Mouse (Mus musculus) intestine, embryonic 14.5 days (tissue): ENCODE data around the gene Fam120a. TPM values are rescaled to one million over a fixed set of nuclear protein-coding genes. Genes with fewer than 3 reads are reported as not detected.

Source experiments
- ATAC-seq: fragments of 200-750 bp; cut with Nextera tagmentation; replicated peaks from 2 replicates; pipeline ENCODE4 v1.8.0; 2017; ENCODE audit warnings: low read depth, moderate number of reproducible peaks, moderate TSS enrichment, moderate library complexity; ENCODE audit not compliant: low FRiP score, low TSS enrichment
- DNase-seq: peaks from one replicate; pipeline ENCODE4 v3.0.0-alpha.2; 2018; ENCODE audit warnings: low spot score
- H3K27ac ChIP-seq: fragments of 300-500 bp; sonication (generic); 2 replicates; pipeline ENCODE4 v1.5.1; 2014; ENCODE audit warnings: low read depth, mild to moderate bottlenecking, control low read depth
- H3K27me3 ChIP-seq: fragments of 300-500 bp; sonication (generic); replicated peaks from 2 replicates; pipeline ENCODE4 v1.6.1; 2014; ENCODE audit warnings: low read length, control low read depth; ENCODE audit not compliant: control insufficient read depth, insufficient read depth
- H3K36me3 ChIP-seq: fragments of 300-500 bp; sonication (generic); 2 replicates; pipeline ENCODE4 v1.6.1; 2014; ENCODE audit warnings: low read length, control low read depth; ENCODE audit not compliant: control insufficient read depth, insufficient read depth
- H3K4me1 ChIP-seq: fragments of 300-500 bp; sonication (generic); replicated peaks from 2 replicates; pipeline ENCODE4 v1.6.1; 2014; ENCODE audit warnings: low read length, control low read depth, mixed read lengths; ENCODE audit not compliant: control insufficient read depth, insufficient read depth
- H3K4me2 ChIP-seq: fragments of 300-500 bp; sonication (generic); 2 replicates; pipeline ENCODE4 v1.6.1; 2014; ENCODE audit warnings: low read length
- H3K4me3 ChIP-seq: fragments of 300-500 bp; sonication (generic); 2 replicates; pipeline ENCODE4 v1.5.1; 2014; ENCODE audit warnings: low read depth, low read length, control low read depth, mixed read lengths
- H3K9ac ChIP-seq: fragments of 300-500 bp; sonication (generic); 2 replicates; pipeline ENCODE4 v1.6.1; 2014; ENCODE audit warnings: mild to moderate bottlenecking, low read length
- H3K9me3 ChIP-seq: fragments of 300-500 bp; sonication (generic); 2 replicates; pipeline ENCODE4 v1.6.1; 2016; ENCODE audit warnings: low read length, control low read depth; ENCODE audit not compliant: control insufficient read depth
- WGBS: fragments of 180-500 bp; shearing (Covaris S2); extraction: QIAGEN DNeasy Blood & Tissue Kit; methylation state at CpG from one replicate; pipeline ENCODE4 v1.1.7; 2014; 5-methylcytosine and 5-hydroxymethylcytosine counted together
- polyA plus RNA-seq: library from polyadenylated mRNA; unstranded; fragments of >200 nt; fragmentation: Nextera tagmentation; extraction: Ambion mirVana; gene quantifications from 2 replicates; pipeline ENCODE4 v1.2.1, GENCODE M21; 2014

The Fam120a gene
- polyA plus RNA-seq, 1 experiment from 2014 or later = 43.8 TPM

DNA sequence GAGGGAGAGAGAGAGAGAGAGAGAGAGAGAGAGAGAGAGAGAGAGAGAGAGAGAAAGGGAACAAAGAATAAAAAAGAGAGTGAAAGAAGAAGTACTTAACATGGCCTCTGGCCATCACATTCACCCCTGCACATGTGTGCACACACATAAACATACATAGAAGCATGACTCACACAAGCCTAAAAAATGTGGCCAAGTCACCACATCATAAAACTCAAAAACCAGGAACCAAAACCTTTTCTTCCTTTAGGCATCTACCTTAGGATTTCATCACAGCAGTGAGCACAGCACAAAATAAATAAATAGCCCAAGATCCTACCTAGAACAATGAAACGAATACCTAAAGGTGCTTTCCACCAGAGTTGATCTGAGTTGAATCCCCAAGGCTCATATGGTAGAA lies 105.9 kb downstream of the Fam120a start:
- 90% methylated on average over 1 of the region's 1 CpGs for WGBS
- Histone ChIP-seq H3K9me3 (no peaks in the 10 kb centered on the region), H3K27me3 (no peaks in the 10 kb centered on the region), H3K36me3 (no peaks in the 10 kb centered on the region), H3K4me3 (no peak overlapping the region), H3K4me2 (no peak overlapping the region), H3K9ac (no peak overlapping the region), H3K4me1 (peaks cover 38% of the 10 kb centered on the region), H3K27ac (no peak overlapping the region)
- ATAC-seq = no peak
- DNase-seq = no peak

DNA sequence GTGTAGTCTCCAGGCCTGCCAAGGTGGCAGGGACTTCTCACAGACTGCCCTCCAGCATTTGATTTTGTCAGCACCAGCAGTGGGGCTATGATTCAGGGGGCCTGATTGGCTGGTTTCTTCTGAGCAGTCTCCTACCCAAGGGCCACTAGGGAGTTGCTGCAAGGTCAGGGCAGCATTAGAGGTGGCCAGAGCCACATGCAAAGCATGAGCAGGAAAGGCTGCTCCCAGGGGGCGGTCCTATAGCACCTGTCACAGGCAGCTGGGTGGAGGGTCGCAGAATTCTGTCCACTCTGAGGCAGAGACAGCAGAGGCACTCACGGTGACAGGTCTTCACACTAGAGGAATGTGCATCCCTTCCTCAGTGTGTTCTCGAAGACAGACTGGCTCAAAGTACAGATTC lies 109.0 kb downstream of the Fam120a start:
- DNase-seq (no peak), ATAC-seq (no peak)
- H3K4me1 ChIP-seq = peaks cover 45% of the 10 kb centered on the region
- no peaks in the 10 kb centered on the region for H3K36me3 ChIP-seq
- no peak overlapping the region for H3K4me3 ChIP-seq
- no peak overlapping the region for H3K9ac ChIP-seq
- no peak overlapping the region for H3K27ac ChIP-seq
- no peaks in the 10 kb centered on the region for H3K9me3 ChIP-seq
- 55% methylated on average over 4 of the region's 4 CpGs for WGBS
- H3K4me2 ChIP-seq = no peak overlapping the region
- H3K27me3 ChIP-seq = no peaks in the 10 kb centered on the region

DNA sequence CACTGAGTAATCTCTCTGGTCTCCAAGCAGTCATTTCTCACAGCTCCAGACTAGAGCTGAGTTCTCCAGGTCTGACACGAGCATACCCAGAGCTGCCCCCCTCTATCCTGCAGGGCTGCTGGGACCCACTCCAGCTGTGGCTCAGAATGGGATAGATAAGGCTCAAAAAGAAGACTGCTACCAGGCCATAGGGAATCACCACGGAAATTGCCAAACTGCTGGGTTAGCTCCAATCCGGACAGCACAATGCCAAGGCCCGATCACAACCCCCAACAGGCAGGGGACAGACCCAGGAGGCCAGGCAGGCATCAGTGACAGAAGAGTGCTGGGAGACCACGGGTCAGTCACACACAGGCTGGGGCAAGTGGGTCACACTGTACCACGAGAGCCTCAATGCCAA lies 109.8 kb downstream of the Fam120a start:
- H3K4me1 ChIP-seq = peaks cover 46% of the 10 kb centered on the region
- DNase-seq (no peak), ATAC-seq (no peak)
- no peak overlapping the region for H3K9ac ChIP-seq
- 68% methylated on average over 6 of the region's 6 CpGs for WGBS
- no peaks in the 10 kb centered on the region for H3K9me3 ChIP-seq
- H3K4me2 ChIP-seq = no peak overlapping the region
- H3K27ac ChIP-seq = no peak overlapping the region; the same call in 1 of the 2 replicates
- no peaks in the 10 kb centered on the region for H3K27me3 ChIP-seq
- H3K36me3 ChIP-seq = no peaks in the 10 kb centered on the region
- H3K4me3 ChIP-seq = no peak overlapping the region

DNA sequence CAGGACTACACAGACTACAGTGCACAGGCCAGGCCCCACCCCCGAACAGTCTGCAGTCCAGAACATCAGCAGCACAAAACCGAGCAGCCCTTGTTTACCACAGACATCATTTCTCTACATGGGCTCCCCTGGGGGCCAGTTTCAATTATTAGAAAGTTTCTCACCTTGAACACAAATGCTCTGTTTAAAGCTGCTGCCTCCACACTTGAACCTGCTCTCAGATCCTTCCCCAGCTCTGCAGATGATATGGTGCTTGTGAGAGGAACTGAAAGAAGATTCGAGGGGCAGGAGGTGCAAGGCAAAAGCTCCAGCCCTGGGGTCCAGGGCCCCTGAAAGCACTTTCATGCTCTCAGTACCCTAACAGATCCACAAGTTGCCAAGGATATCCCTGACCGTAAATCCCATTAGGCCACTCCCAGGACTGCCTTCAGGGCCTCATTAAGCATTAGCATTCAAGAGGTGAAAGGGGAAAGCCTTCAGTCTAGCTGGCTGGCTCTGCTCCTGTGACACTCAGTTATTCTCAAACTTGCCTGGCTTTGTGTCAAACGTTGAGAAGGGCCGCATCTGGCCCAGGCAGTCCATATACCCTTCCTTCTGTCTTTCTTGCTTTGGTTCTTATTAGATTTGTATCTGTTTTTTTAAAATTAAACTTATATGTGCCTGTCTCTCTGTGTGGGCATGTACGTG lies 110.4 kb downstream of the Fam120a start:
- Histone ChIP-seq H3K4me2 (no peak overlapping the region), H3K9ac (no peak overlapping the region), H3K27me3 (no peaks in the 10 kb centered on the region), H3K4me3 (no peak overlapping the region), H3K9me3 (no peaks in the 10 kb centered on the region), H3K27ac (peak overlapping the region; percentile 23; the same call in 1 of the 2 replicates), H3K4me1 (peaks cover 50% of the 10 kb centered on the region), H3K36me3 (no peaks in the 10 kb centered on the region)
- ATAC-seq (no peak; the same call in 1 of the 2 replicates), DNase-seq (no peak)
- WGBS = 29% methylated on average over 7 of the region's 7 CpGs

DNA sequence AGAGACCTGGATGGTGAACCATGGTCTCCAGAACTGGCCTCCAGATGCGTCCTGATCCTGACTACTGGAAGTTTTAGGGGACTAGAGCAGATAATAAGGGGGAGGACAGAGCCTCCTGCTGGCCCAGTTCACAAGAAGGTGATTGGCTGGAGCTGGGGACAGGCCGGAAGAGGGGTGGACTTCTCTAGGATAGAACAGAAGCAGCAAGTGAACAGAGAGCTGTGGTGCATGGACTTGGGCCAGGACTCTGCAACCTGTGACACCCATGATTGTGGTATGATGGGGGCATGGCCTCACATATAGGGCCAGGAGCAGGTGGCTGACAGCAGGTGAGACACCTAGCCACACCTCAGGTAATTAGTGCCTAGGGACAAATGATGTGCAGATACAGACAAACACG lies 113.9 kb downstream of the Fam120a start:
- Histone ChIP-seq H3K36me3 (no peaks in the 10 kb centered on the region), H3K4me1 (peaks cover 56% of the 10 kb centered on the region), H3K4me2 (no peak overlapping the region), H3K9ac (no peak overlapping the region), H3K4me3 (no peak overlapping the region), H3K27ac (peak overlapping the region; percentile 62; the same call in 1 of the 2 replicates), H3K9me3 (no peaks in the 10 kb centered on the region), H3K27me3 (no peaks in the 10 kb centered on the region)
- ATAC-seq = peak; percentile 40
- 39% methylated on average over 3 of the region's 3 CpGs for WGBS
- no peak for DNase-seq

DNA sequence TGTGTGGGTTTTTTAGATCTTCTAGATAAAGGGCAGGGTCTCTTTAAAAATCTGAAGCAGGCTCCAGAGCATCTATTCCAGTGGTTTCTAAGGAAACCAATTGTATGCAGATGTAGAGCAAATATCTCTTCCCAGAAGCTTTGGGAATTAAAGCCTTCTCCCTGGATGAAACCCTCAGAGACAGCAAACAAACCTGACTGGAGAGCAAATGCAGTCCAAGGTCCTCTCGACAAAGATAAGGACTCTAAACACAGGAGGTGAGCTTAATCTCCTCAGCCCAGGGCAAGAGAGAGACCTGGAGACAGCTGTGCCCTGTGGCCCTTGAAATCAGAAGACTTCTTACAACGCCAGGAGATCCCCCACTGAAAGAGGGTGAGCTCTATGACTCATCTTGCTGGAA lies 114.3 kb downstream of the Fam120a start:
- H3K4me1 ChIP-seq = peaks cover 52% of the 10 kb centered on the region
- H3K27ac ChIP-seq = peak overlapping the region; percentile 62

DNA sequence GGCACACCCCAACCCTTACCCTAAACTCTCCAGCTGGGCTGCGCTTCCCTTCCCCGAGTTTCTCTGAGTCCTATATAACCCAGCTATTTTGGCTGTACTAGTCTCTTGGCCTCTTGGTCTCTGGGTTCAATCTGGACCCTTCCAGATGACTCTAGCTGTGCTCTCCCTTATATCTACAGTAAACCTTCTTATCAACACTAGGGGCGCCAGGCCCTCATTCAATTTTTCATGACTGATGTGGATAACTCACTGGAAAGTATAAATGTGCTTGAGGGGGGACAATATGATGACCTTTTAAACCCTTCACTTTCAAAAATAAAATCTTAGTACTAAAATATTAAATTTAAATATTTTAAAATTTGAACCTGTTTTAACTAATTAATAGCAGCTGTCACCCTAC lies 115.0 kb downstream of the Fam120a start:
- Histone ChIP-seq H3K27ac (no peak overlapping the region), H3K4me1 (peaks cover 46% of the 10 kb centered on the region), H3K36me3 (0 out of 2 replicates have a peak, but pooled peaks cover 2% of the 10 kb centered on the region), H3K4me2 (no peak overlapping the region), H3K4me3 (no peak overlapping the region), H3K9ac (no peak overlapping the region), H3K9me3 (no peaks in the 10 kb centered on the region), H3K27me3 (no peaks in the 10 kb centered on the region)
- no peak for ATAC-seq
- DNase-seq = no peak
- WGBS = 41% methylated on average over 3 of the region's 3 CpGs

More for the DNA sequence above, 114.3 kb downstream of the Fam120a start:
- Histone ChIP-seq H3K36me3 (0 out of 2 replicates have a peak, but pooled peaks cover 1% of the 10 kb centered on the region), H3K4me3 (no peak overlapping the region), H3K9me3 (no peaks in the 10 kb centered on the region), H3K27me3 (no peaks in the 10 kb centered on the region), H3K4me2 (no peak overlapping the region), H3K9ac (no peak overlapping the region)
- DNase-seq (no peak), ATAC-seq (peak; percentile 56)
- whole genome bisulfite sequencing = 21% methylated on average over 2 of the region's 2 CpGs

DNA sequence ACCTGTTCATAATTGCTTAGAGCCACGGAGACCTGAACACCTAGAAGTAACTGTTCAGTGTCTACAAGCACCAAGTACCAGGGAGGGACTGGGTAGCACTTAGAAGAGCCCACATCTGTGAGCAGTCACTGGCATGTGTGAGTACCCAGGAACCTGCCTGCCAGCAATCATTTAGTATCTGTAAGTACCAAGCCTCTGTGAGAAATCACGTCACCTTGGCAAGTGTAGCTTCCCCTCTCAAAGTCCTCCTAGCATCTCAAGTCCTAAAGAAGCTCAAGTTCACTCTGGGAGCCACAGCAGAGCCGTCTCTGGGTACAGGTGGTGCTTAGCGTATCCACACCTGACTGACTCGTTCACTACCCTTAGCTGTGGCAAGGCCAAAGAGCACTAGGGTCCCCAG lies 116.1 kb downstream of the Fam120a start:
- Histone ChIP-seq H3K36me3 (0 out of 2 replicates have a peak, but pooled peaks cover 2% of the 10 kb centered on the region), H3K9me3 (no peaks in the 10 kb centered on the region), H3K4me2 (no peak overlapping the region), H3K27ac (no peak overlapping the region), H3K4me3 (no peak overlapping the region), H3K27me3 (no peaks in the 10 kb centered on the region), H3K9ac (no peak overlapping the region), H3K4me1 (peaks cover 38% of the 10 kb centered on the region)
- 87% methylated on average over 5 of the region's 5 CpGs for WGBS
- ATAC-seq (no peak), DNase-seq (no peak)

DNA sequence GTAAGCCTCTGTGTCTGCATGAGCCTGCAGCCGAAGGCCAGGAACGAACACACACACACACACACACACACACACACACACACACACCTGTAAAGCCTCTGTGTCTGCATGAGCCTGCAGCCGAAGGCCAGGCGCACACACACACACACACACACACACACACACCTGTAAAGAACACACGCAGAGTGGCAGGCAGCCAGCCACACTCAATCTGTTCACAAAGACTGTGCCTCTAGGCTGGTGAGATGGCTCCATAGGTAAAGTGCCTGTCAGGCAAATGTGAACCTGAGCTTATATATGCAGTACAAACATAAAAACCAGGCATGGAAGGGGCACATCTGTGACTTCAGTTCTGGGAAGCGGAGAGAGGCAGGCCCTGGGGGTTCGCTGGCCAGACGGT lies 117.0 kb downstream of the Fam120a start:
- Histone ChIP-seq H3K4me2 (no peak overlapping the region), H3K4me1 (peaks cover 36% of the 10 kb centered on the region), H3K9me3 (no peaks in the 10 kb centered on the region), H3K27ac (no peak overlapping the region), H3K4me3 (no peak overlapping the region), H3K36me3 (0 out of 2 replicates have a peak, but pooled peaks cover 2% of the 10 kb centered on the region), H3K9ac (no peak overlapping the region), H3K27me3 (no peaks in the 10 kb centered on the region)
- ATAC-seq (no peak), DNase-seq (no peak)
- 82% methylated on average over 8 of the region's 8 CpGs for WGBS
